Mouse (Mus musculus) spleen, postnatal 36 days (tissue): Measurements from ENCODE around the gene Tmem178.

Source experiments
- DNase-seq, 2 experiments: peaks; one replicate each; pipeline ENCODE4 v3.0.0; 2022; ENCODE audit warnings: low spot score in 2 of 2, mixed read lengths in 1 of 2

Gene Tmem178

GRCm38 (mm10) chr17:80944530-80945198, at the start of gene Tmem178:
Tmem178 (plus strand) TSS chr17:80944632.
- no peak for DNase-seq

GRCm38 (mm10) chr17:80896481-80896880, 48.0 kb upstream of the Tmem178 start:
- DNase-seq = no peak

- DNase-seq = no peak
Observed at GRCm38 (mm10) chr17:80897709-80898440, 46.6 kb upstream of the Tmem178 start.

- no peak for DNase-seq
Observed at GRCm38 (mm10) chr17:80899513-80900199, 44.8 kb upstream of the Tmem178 start.

GRCm38 (mm10) chr17:80900200-80900520, 44.3 kb upstream of the Tmem178 start:
- no peak for DNase-seq

- DNase-seq = no peak
Observed at GRCm38 (mm10) chr17:80901885-80902284, 42.5 kb upstream of the Tmem178 start.

- DNase-seq = no peak
Observed at GRCm38 (mm10) chr17:80903121-80903875, 41.1 kb upstream of the Tmem178 start.

GRCm38 (mm10) chr17:80904061-80904460, 40.4 kb upstream of the Tmem178 start:
- no peak for DNase-seq

GRCm38 (mm10) chr17:80915666-80916065, 28.8 kb upstream of the Tmem178 start:
- no peak for DNase-seq

GRCm38 (mm10) chr17:80919261-80919660, 25.2 kb upstream of the Tmem178 start:
- no peak for DNase-seq

- DNase-seq = no peak
Observed at GRCm38 (mm10) chr17:80921286-80922134, 22.9 kb upstream of the Tmem178 start.

GRCm38 (mm10) chr17:80925554-80925953, 18.9 kb upstream of the Tmem178 start:
- DNase-seq = no peak

GRCm38 (mm10) chr17:80927151-80927550, 17.3 kb upstream of the Tmem178 start:
- DNase-seq = no peak

- DNase-seq = no peak
Observed at GRCm38 (mm10) chr17:80932716-80933115, 11.7 kb upstream of the Tmem178 start.

GRCm38 (mm10) chr17:80933401-80934029, 10.9 kb upstream of the Tmem178 start:
- DNase-seq = no peak

- no peak for DNase-seq
Observed at GRCm38 (mm10) chr17:80935807-80936519, 8.5 kb upstream of the Tmem178 start.

- DNase-seq = no peak
Observed at GRCm38 (mm10) chr17:80936521-80936920, 7.9 kb upstream of the Tmem178 start.

- no peak for DNase-seq
Observed at GRCm38 (mm10) chr17:80939833-80940232, 4.6 kb upstream of the Tmem178 start.

GRCm38 (mm10) chr17:80941857-80942256, 2.6 kb upstream of the Tmem178 start:
- DNase-seq = no peak
